Mouse (Mus musculus) E14TG2a.4 (cell line): ENCODE measurements at regions not wholly inside any gene's neighbourhood (a gene's known extent, or its start where the extent isn't known, plus 50 kb on each side); places are given as distances from the start of the nearest gene placed in this dataset.
"Not testable (repeated sequence)": the region's sequence is repeated elsewhere in the genome, so short reads cannot be mapped to it uniquely, and the experiment has no call there.

Experiments
- CTCF ChIP-seq: conservative IDR thresholded peaks from 2 replicates; pipeline ENCODE4 v1.5.1; 2014; ENCODE audit warnings: low read length
- NANOG ChIP-seq: IDR thresholded peaks from 2 replicates; pipeline ENCODE4 v1.6.1; 2014; ENCODE audit warnings: borderline replicate concordance, low read length, mixed read lengths

GRCm38 (mm10) chr12:3101963-3102362 is 207.8 kb downstream of the Rab10 start:
- TF ChIP-seq CTCF, NANOG: not testable (repeated sequence)
